ENCODE assay signal across 17 mouse cellular contexts in the genomic region with DNA sequence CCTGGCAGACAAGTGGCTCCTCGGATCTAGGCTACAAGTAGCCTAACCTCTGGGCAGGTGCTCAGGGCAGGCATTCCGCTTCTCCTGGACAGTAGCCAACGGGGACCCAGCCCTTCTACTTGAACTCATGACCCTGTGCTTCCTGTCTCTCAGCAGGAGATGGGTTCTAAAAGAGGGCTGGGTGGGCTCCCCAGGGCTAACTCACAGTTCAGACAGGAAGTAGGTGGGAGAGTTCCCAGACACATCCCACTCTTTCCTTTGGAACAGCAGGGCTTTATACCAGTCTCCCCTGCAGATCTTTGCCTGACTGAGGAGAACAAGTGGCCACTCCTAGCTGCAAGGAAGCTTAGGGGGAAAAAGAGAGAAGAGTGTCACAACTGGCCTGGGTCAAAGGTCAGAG.
DNase-seq lines count a peak whose midpoint lies in the region; ATAC-seq lines count a peak whose summit lies in the region.
"Had no signal": no experiment of that assay in that cellular context is flagged by ENCODE, and none has a peak within 500 bp of the region (broad histone marks: within the 10 kb centered on the region; RNA-seq: fewer than 3 reads in every experiment).

No protein-coding gene starts in this region.

- H3K27me3 ChIP-seq in kidney, embryonic 14.5 days (ENCODE audit: control insufficient read depth, insufficient read depth, low read length) = no peaks in the 10 kb centered on the region
- H3K27me3 ChIP-seq: embryonic facial prominence, embryonic 15.5 days had no signal

- ATAC-seq in kidney, embryonic 14.5 days (ENCODE audit: low FRiP score, low TSS enrichment) = no peak
- no peak for ATAC-seq in megakaryocyte, adult 5-6 weeks (ENCODE audit: poor library complexity, severe bottlenecking)

- DNase-seq in cerebellum, adult 11 months = peak; percentile 49
- DNase-seq in cerebellum, adult 18-20 months = no peak
- peak; percentile 17 for DNase-seq in heart, adult 8-10 months (ENCODE audit: low spot score)
- no peak for DNase-seq in heart, postnatal 25 days (ENCODE audit: low spot score)
- DNase-seq in kidney, adult 9 months = peak; percentile 17
- DNase-seq in R1 (ENCODE audit: low read depth, low spot score) = peak; percentile 95
- DNase-seq: adrenal gland, postnatal 25 days; lung, adult 18-20 months; thymus, postnatal 25 days had no signal

- H3K27ac ChIP-seq in kidney, embryonic 14.5 days (ENCODE audit: low read depth, low read length) = no peak overlapping the region
- H3K27ac ChIP-seq: embryonic facial prominence, embryonic 15.5 days; hindbrain, embryonic 14.5 days; macrophage had no signal

- no peaks in the 10 kb centered on the region for H3K36me3 ChIP-seq in kidney, embryonic 14.5 days (ENCODE audit: control insufficient read depth, insufficient read depth, low read length)
- H3K36me3 ChIP-seq: embryonic facial prominence, embryonic 15.5 days; G1E had no signal

- no peak overlapping the region for H3K9ac ChIP-seq in kidney, embryonic 14.5 days (ENCODE audit: low read depth, low read length)
- H3K9ac ChIP-seq: embryonic facial prominence, embryonic 15.5 days; hindbrain, embryonic 14.5 days had no signal

- 20% methylated on average over 3 of the region's 3 CpGs for WGBS in kidney, embryonic 14.5 days

- no peak overlapping the region for H3K4me2 ChIP-seq in kidney, embryonic 14.5 days (replicated peaks; ENCODE audit: low read depth, low read length)
- H3K4me2 ChIP-seq: embryonic facial prominence, embryonic 15.5 days; hindbrain, embryonic 14.5 days; liver, embryonic 11.5 days; midbrain, embryonic 11.5 days had no signal

- no peak overlapping the region for H3K4me3 ChIP-seq in kidney, embryonic 14.5 days (ENCODE audit: low read length)
- H3K4me3 ChIP-seq: embryonic facial prominence, embryonic 15.5 days had no signal

- intact Hi-C loops in heart, postnatal 25 days (cut with DNase I) = no loop called here

- H3K4me1 ChIP-seq in kidney, embryonic 14.5 days (ENCODE audit: control insufficient read depth, insufficient read depth, low read length) = peaks cover 15% of the 10 kb centered on the region

- H3K9me3 ChIP-seq in kidney, embryonic 14.5 days (ENCODE audit: control insufficient read depth, low read length) = no peaks in the 10 kb centered on the region
- H3K9me3 ChIP-seq: embryonic facial prominence, embryonic 15.5 days; G1E had no signal

Comparison
In these comparisons a context has a peak if more than half of its experiments do, and no peak if none do; other contexts are left out.
1. DNase-seq: peak in cerebellum, adult 11 months (single experiment), heart, adult 8-10 months (single experiment), kidney, adult 9 months (single experiment) and R1 (single experiment); none in cerebellum, adult 18-20 months (0 of 2) and heart, postnatal 25 days (single experiment).